Mouse (Mus musculus): ENCODE data around the gene Pik3r2.
A peak's percentile ranks its signal among the peaks of the same experiment; 100 is the strongest.

GRCm38 (mm10) chr8:70753151-70753550 lies 23.4 kb downstream of the Pik3r2 start:
- no peak for TF ChIP-seq CTCF (IDR thresholded peaks at IDR 0.05)
- peak; percentile 44; the same call in 1 of the 2 replicates for TF ChIP-seq EP300 (IDR thresholded peaks at IDR 0.05)

All from lung, postnatal 0 days (tissue).